In the genomic region with DNA sequence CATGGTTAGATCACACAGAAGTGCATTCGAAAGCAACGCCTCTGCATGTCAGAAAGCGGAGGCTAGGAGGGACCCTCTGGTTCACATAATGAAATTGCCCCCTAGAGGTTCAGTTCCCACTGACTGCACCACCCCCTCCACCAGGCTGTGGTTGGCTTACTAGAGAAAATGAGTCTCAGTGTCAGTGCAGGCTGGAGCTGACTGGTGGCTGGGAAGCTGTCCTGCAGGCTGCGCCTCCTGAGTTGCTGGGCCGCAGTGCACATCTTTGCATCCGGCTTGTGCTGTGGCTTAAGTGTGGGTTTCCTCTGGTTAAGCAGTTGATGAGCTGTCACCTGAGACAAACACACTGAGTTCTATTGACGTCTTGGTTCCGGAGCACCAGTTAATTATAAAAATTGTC, we compare ENCODE assay signal across 8 mouse cellular contexts.
DNase-seq lines count a peak whose midpoint lies in the region; ATAC-seq and TF ChIP-seq lines count a peak whose summit lies in the region.

No protein-coding gene starts in this region.

- peaks cover 17% of the 10 kb centered on the region for H3K4me1 ChIP-seq in forebrain, embryonic 13.5 days

- ATAC-seq in forebrain, embryonic 13.5 days = peak; percentile 89

- peak; percentile 70 for TF ChIP-seq CTCF in layer of hippocampus, adult 2 months (conservative IDR thresholded peaks at IDR 0.05)

- no peaks in the 10 kb centered on the region for H3K9me3 ChIP-seq in forebrain, embryonic 13.5 days (replicated peaks)

- H3K4me3 ChIP-seq in layer of hippocampus, adult 2 months = no peak overlapping the region
- no peak overlapping the region for H3K4me3 ChIP-seq in forebrain, embryonic 13.5 days

- H3K27me3 ChIP-seq in forebrain, embryonic 13.5 days = no peaks in the 10 kb centered on the region

- H3K27ac ChIP-seq in layer of hippocampus, adult 2 months = peak overlapping the region; percentile 40
- H3K27ac ChIP-seq in forebrain, embryonic 13.5 days = peak overlapping the region; percentile 58

- intact Hi-C loops in heart, postnatal 36 days (cut with DNase I) = no loop called here

- H3K4me2 ChIP-seq in forebrain, embryonic 13.5 days = no peak overlapping the region

- WGBS in forebrain, embryonic 13.5 days = 38% methylated on average over 8 of the region's 8 CpGs

- H3K9ac ChIP-seq in forebrain, embryonic 13.5 days = no peak overlapping the region

- peak in 1 of 2 experiments; percentile 19 for DNase-seq in layer of hippocampus, adult 2 months (ENCODE audit: low spot score in 2 of 2)
- DNase-seq in layer of hippocampus, adult 8-10 months (ENCODE audit: low spot score in 2 of 2) = no peak
- peak; percentile 21 for DNase-seq in lung, postnatal 36 days
- peak; percentile 62 to 76 for DNase-seq in thymus, adult 18-20 months
- DNase-seq in c-Kit-positive CD71-positive TER-119-positive erythroid progenitor cells, embryonic 14.5 days (ENCODE audit: low spot score) = no peak
- DNase-seq in frontal cortex, postnatal 14 days (ENCODE audit: low spot score in 2 of 2) = no peak
- DNase-seq in heart, postnatal 36 days = no peak

- peaks cover 5% of the 10 kb centered on the region for H3K36me3 ChIP-seq in forebrain, embryonic 13.5 days (ENCODE audit: poor library complexity, severe bottlenecking)

Comparison
In these comparisons a context has a peak if more than half of its experiments do, and no peak if none do; other contexts are left out.
1. DNase-seq: peak in lung, postnatal 36 days (single experiment) and thymus, adult 18-20 months (2 of 2); none in layer of hippocampus, adult 8-10 months (0 of 2), c-Kit-positive CD71-positive TER-119-positive erythroid progenitor cells, embryonic 14.5 days (single experiment), frontal cortex, postnatal 14 days (0 of 2) and heart, postnatal 36 days (0 of 2).